Mouse (Mus musculus) c-Kit-negative CD71-positive TER-119-positive erythroid progenitor cells, embryonic 14.5 days (primary cell): ENCODE results near the gene Atg2a.
"Not testable (repeated sequence)": the region's sequence is repeated elsewhere in the genome, so short reads cannot be mapped to it uniquely, and the experiment has no call there.

Experiments
- DNase-seq: peaks from one replicate; pipeline ENCODE4 v3.0.0-alpha.2; 2013; ENCODE audit warnings: low read depth, low spot score

Atg2a gene

GRCm38 (mm10) chr19:6276426-6277421 lies 35.3 kb downstream of the Atg2a start, which contains the start of gene Ehd1:
Gene Ehd1 (plus strand): TSS chr19:6276725.
- DNase-seq, result peak; percentile 97

GRCm38 (mm10) chr19:6277661-6278438 lies 36.4 kb downstream of the Atg2a start:
- peak; percentile 60 for DNase-seq

- DNase-seq, result no peak
These were observed 37.1 kb downstream of the Atg2a start for GRCm38 (mm10) chr19:6278439-6279073.

DNA sequence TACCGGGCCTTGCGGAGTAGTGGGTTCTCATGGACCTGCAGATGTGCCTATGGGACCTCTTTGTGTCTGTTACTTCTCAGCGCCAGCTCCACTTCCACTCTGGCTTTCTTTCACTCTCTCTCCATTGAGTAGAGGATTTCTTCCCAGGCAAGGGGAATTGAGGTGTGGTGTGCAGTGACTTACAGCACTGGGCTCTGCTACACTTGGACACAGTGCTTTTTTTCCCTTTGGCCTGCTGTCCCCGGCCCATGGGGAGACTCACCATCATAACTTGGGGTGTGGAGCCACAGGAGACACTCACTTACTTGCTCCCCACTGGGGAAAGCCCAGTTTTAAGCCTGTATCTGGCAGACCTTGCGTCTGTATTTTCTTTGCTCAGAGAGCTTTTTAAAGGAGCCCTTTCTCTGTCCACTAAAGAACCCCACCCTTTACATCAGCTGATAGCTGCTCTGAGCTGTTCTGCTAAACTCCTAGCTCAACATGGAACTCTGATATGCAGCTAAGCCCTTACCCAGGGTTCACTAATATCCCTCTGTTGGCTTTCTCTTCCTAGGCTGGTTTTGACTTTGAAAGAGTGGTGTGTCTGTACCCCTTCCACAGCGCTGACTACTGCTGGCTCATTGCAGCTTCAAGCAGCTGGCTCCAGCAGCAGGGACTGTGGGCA lies 38.1 kb downstream of the Atg2a start:
- DNase-seq, result no peak

GRCm38 (mm10) chr19:6280554-6280953 lies 39.1 kb downstream of the Atg2a start:
- no peak for DNase-seq

- DNase-seq, result no peak
These were observed 39.9 kb downstream of the Atg2a start for GRCm38 (mm10) chr19:6281122-6282020.

- no peak for DNase-seq
These were observed 41.5 kb downstream of the Atg2a start for GRCm38 (mm10) chr19:6283001-6283400.

DNA sequence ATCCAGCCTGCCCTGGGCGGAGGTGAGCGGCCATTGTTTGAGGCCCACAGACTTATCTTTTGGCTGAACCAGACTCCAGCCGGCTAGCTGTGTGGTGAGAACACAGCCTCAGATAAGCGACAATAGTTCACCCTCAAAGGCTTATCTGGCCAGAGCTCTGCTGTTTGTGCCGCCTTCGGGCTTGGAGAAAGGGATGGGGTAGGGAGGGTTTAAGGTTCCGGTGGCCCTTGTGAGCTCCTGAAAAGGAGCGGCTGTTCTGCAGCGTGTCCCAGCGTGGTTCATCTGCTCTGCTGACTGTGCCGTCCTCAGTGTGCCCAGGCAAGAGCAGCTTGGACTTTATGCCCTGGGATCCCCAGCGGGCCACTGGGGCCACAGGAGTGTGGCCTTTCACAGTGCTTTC lies 43.0 kb downstream of the Atg2a start:
- no peak for DNase-seq

DNA sequence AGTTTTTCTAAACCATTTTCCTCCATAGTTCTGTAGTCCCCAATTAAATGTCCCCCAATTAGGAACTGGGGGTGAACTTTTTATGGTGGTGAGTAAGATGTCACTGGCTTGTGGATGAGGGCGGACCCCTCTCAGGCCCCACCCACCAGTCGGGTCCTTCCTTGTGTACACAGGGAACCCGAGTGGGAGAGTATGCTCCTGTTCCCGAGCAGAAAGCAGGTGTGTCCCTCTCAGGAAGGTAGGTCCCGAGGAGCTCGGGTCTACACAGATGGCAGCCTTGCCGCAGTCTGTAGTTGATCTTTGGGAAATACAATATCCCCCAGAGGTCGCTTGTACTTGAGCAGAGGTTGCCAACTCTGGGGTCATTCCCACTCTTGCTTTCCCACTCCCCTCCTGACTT lies 43.8 kb downstream of the Atg2a start:
- DNase-seq, result no peak

DNA sequence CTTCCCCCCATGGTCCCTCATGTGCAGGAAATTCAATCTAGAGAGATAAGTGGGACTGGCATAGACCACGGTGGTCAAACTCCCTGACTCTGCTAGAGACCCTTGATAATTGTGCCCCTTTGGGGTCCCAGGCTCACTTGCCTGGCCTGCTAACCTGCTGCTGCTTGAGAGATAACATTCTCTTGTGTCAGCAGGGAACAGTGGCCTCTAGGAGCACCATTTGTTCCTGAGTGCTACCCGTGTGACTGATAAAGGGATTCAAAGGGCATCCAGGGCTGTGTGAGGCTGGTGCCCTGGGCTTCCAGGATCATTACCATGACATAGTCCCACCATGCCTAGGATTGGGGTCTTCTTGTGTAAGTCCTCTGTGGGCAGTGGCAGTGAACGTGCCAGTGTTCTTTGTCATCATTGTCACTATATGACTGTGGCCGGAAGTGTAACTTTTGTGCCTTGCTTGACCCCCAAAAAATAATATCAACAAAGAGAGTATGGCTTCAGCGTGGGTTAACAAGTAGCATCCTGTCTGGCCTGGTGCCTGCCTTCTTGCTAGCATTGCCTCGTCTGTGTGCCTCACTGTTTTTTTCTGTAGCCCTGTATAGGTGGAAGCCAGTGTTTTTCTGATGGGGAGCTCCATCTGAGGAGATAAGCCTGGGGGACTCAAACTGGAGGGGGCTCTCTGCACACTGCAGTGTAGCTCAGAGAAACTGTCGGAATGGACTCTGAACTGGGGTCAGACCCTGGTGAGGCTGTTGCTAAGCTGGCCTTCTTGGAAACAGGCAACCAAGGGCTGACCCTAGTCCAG lies 44.4 kb downstream of the Atg2a start:
- no peak for DNase-seq

DNA sequence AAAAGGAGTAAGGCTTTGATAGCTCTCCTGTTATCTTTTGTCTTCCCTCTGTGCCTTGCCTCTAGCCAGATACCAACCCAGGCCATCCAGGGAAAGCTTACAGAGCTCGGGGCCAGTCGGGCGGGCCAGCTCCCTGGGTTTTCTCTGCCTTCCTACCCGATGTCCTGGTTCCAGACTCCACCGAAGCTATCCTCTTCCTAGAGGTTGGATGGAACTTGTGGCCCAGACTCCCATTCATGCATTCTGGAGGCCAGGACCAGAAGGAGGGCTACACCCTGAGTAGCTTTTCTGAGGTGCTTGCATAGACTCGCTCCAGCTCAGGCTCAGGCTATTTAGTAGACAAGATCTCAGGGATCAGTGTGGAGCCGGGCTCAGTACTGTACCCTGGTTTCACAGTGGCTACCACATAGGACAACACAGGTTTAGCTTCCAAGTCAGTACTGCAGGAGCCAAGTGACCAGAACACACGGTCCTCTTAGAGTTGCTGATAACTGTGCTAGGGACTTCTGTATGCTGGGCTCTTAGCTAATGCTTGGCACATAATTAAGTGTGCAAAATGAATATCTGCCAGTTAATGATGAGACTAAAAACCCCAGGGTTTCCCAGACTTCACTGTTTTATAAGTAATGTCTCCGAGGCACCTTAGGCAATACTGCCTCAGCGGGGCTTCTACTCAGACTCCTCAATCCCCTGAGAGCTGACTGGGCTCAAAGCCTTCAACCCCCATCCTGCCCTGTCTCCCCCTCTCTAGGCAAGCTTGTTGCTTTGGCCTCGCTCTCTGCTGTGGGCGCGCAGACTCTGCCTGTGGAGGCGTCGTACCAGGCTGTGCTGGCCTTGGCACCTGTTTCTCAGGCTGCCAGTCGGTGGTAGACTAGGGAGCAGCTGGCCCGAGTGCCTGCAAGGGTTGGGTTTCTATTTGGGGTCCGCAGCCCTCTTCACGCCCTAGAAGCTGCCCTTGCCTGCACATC lies 45.2 kb downstream of the Atg2a start:
- DNase-seq, result no peak

DNA sequence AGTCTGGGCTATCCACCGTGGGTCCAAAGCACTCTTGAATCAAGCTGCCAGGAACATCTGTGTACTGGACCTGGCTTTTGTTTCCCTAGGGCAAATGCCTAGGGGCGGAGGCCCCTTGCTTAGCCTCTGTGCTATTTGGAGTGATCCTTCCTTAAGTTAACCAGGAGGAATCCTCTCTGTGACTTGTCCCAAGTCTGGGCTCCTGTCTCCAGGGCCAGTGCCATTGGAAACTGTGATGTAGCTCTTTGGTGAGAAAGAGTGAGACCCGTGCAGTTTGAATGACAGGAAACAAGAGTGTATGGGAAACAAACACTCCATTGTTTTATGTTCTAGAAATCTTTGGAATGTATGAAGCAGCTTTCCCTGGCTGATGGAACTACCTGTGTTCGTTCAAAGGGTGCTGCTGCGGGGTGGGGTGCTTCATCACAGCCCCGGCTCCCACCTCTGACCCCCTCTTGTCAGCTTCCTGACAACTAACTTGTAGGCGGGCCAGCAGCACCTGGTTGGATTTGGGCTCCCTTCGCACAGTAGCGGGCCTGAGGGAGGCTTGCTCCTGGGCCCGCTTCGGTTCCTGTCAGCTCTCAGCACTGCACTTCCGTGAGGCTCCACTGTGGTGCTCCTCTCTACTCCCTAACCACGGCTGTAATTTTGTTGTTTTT lies 46.9 kb downstream of the Atg2a start:
- DNase-seq, result no peak

- DNase-seq, result no peak
These were observed 48.3 kb downstream of the Atg2a start for GRCm38 (mm10) chr19:6289696-6290238.

GRCm38 (mm10) chr19:6290720-6291116 lies 49.2 kb downstream of the Atg2a start:
- not testable (repeated sequence) for DNase-seq

DNA sequence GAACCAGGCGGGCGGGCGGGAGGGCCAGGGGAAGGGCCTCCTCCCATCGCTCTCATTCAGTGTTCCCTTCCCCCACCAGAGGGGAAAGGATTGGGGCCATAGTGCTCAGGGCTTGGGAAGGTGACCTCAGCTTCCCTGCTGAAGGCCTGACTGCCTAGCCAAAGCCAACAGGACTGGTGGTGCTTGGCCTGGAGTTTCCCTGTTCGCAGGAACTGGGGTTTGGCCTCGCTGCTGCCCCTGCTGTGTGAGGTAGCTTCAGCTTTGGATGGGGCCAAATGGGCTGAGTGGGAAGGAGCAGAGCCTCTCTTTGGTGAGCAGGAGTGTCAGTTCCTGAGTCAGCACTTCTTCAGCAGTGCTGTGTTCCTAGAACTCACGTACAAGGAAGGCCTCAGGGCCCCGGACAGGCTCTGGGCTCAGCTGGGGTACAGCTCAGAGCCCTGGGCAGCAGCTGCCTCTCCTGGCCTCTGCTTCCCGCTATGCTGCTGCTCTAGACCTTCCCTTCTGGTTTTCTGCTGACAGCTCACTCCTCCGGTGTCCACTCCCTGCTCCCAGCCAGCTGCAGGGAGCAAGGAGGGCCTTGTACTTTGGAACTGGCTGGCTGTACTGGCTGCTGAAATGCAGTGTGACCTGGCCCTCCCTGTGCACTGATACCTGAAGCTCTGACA lies 49.8 kb downstream of the Atg2a start:
- DNase-seq, result peak; percentile 61

- no peak for DNase-seq
These were observed 50.8 kb downstream of the Atg2a start for GRCm38 (mm10) chr19:6292262-6292661.

DNA sequence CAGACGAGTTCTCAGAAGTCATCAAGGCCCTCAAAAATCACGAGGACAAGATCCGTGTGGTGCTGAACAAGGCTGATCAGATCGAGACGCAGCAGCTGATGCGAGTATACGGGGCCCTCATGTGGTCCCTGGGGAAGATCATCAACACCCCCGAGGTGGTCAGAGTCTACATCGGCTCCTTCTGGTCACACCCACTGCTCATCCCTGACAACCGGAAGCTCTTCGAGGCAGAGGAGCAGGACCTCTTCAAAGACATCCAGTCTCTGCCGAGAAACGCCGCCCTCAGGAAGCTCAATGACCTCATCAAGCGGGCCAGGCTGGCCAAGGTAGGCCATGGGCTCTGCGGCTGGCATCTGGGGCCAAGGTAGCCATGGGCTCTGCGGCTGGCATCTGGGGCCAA lies 52.8 kb downstream of the Atg2a start:
- no peak for DNase-seq
